Comparison of ENCODE assay signal across 23 mouse cellular contexts in genomic region chr1:40835468-40835867, GRCm38 (mm10). TPM values are rescaled to one million over a fixed set of nuclear protein-coding genes. Genes with fewer than 3 reads are reported as not detected.
A peak's percentile ranks its signal among the peaks of the same experiment; 100 is the strongest.
DNase-seq lines count a peak whose midpoint lies in the region; TF ChIP-seq lines count a peak whose summit lies in the region.
"Had no signal": no experiment of that assay in that cellular context is flagged by ENCODE, and none has a peak within 500 bp of the region (broad histone marks: within the 10 kb centered on the region; RNA-seq: fewer than 3 reads in every experiment).

No protein-coding gene starts in this region.

- TF ChIP-seq CTCF in gastrocnemius, adult 2 months (IDR thresholded peaks at IDR 0.05): no peak

- H3K27ac ChIP-seq in gastrocnemius, adult 2 months: peak overlapping the region; percentile 73
- H3K27ac ChIP-seq: embryonic facial prominence, embryonic 13.5 days; embryonic facial prominence, embryonic 15.5 days; forebrain, embryonic 10.5 days; forebrain, embryonic 12.5 days had no signal

- intact Hi-C loops in gastrocnemius, adult 2 months (cut with DNase I): no loop called here
- intact Hi-C loops in left cerebral cortex, postnatal 4 days (cut with DNase I): no loop called here

- DNase-seq in gastrocnemius, adult 2 months: no peak
- no peak for DNase-seq in gastrocnemius, postnatal 25 days
- peak; percentile 57 for DNase-seq in 3T3-L1 (ENCODE audit: low read depth, low spot score)
- peak; percentile 44 for DNase-seq in NIH3T3 (ENCODE audit: low read depth)
- no peak for DNase-seq in left cerebral cortex, postnatal 4 days
- DNase-seq in liver: no peak
- DNase-seq in ovary, postnatal 36 days (ENCODE audit: low spot score): no peak
- DNase-seq: adrenal gland, adult 8-10 months; adrenal gland, postnatal 25 days; cerebellum, adult 11 months; cerebellum, adult 18-20 months; cerebellum, adult 8-10 months; cerebellum, adult 9-11 months; cerebellum, postnatal 14 days; cerebellum, postnatal 36 days; embryo, embryonic 11 days had no signal

- H3K4me3 ChIP-seq in gastrocnemius, adult 2 months: no peak overlapping the region
- H3K4me3 ChIP-seq: embryonic facial prominence, embryonic 13.5 days; embryonic facial prominence, embryonic 15.5 days; erythroblast, embryonic 14.5 days; forebrain, embryonic 10.5 days; forebrain, embryonic 12.5 days had no signal

RNA-seq across cellular contexts. Expression of gene Tmem182, which starts 30.1 kb away (rescaled TPM):
- 100 to 1,000 TPM; 181 to 243 TPM for total RNA-seq in gastrocnemius, adult 2 months (2021)
- total RNA-seq in gastrocnemius, postnatal 25 days (2021): 100 to 1,000 TPM; 190 to 204 TPM
- total RNA-seq in left cerebral cortex, postnatal 4 days (2021): under 1 TPM in 1 of 2 experiments, not detected in 1; 0.18 TPM
- total RNA-seq: CH12.LX; common myeloid progenitor, adult 5-6 weeks had no signal

RNA-seq across cellular contexts. Expression of gene Mfsd9, which starts 45.0 kb away (rescaled TPM):
- total RNA-seq in gastrocnemius, adult 2 months (2021): under 1 TPM; 0.31 to 0.89 TPM
- total RNA-seq in gastrocnemius, postnatal 25 days (2021): under 1 TPM; 0.29 to 0.41 TPM
- 1 to 10 TPM; 9.1 to 9.7 TPM for total RNA-seq in left cerebral cortex, postnatal 4 days (2021)
- total RNA-seq: CH12.LX had no signal

Comparison
In these comparisons a context has a peak if more than half of its experiments do, and no peak if none do; other contexts are left out.
1. DNase-seq: peak in 3T3-L1 (single experiment) and NIH3T3 (single experiment); none in gastrocnemius, adult 2 months (single experiment), gastrocnemius, postnatal 25 days (single experiment), left cerebral cortex, postnatal 4 days (single experiment), liver (single experiment) and ovary, postnatal 36 days (single experiment).
2. RNA of gene Tmem182, which starts 30.1 kb away (total RNA-seq): 181 to 243 TPM in gastrocnemius, adult 2 months and 190 to 204 TPM in gastrocnemius, postnatal 25 days; 0.18 TPM in left cerebral cortex, postnatal 4 days; every median in the first group is over 100 times any median in the second.
3. RNA of gene Mfsd9, which starts 45.0 kb away (total RNA-seq): 9.1 to 9.7 TPM in left cerebral cortex, postnatal 4 days; 0.31 to 0.89 TPM in gastrocnemius, adult 2 months and 0.29 to 0.41 TPM in gastrocnemius, postnatal 25 days; every median in the first group is over 4 times any median in the second.